Mouse (Mus musculus) mesoderm, embryonic 11.5 days (tissue): ENCODE results near the gene Uchl3.

Experiments
- DNase-seq: peaks from one replicate; pipeline ENCODE4 v3.0.0-alpha.2; 2012; ENCODE audit warnings: low read depth, low spot score

Gene Uchl3

DNA sequence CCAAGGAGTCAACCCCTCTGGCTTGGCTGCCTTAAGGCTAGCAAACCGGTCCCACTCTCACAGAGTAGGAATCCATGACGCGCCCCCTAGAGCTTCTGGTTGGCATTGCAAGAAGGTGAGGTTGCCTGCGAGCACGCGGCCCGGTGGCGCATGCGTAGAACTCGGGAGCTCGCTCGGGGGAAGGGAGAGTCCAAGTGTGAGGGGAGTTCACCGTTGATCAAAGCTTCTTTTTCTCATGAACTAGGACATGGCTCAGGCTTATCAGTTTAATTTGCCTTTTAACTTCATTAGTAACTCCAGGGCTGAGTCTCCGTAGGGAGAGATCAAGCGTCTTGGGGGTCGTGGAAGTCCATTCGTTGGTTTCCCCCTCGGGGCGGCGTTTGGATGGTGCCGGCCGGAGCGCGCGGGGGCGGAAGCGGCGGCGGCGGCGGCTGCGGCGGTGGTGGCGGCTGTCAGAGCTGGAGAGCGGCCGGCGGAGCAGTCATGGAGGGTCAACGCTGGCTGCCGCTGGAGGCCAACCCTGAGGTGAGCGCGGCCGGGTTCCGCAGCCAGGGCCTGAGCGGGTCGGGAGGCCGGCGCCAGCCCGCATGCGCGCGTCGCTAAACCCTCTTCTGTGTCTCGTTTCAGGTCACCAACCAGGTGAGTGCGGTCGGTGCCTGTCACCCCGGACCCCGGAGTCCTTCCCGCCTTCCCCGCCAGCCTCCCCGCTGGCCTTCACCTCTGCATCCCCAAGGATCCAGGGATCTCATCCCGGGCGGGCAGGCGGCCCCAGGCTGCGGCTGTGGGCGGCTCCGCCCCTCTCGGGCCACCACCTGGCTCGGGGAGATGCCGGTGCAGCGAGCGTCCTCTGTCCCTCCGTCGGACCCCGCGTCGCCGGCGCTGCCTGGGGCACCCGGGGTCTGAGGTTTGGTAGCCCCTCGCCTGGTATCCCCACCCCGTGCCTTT is at the start of gene Uchl3:
Uchl3 (plus strand) TSS at position 387 of the 945 bp plus-strand sequence.
- peak; percentile 97 for DNase-seq

DNA sequence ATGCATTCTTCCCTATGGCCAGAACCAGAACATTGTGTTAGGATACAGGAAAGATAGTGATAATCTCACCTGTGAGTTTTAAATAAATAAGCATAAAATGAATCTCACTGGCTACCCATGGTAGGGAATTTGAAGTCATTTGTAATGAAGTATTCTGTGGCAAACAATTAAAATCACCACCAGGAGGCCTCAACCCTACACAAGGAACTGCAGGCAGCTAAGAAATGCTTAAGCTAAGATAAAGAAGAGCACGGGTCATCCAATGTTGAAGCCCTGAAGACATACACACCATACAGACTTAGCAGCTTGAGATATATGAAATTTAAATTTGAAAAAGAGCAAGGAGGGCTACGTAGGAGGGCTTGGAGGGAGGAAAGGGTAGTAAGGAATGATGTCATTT is 47.9 kb upstream of the Uchl3 start:
- DNase-seq: no peak

DNA sequence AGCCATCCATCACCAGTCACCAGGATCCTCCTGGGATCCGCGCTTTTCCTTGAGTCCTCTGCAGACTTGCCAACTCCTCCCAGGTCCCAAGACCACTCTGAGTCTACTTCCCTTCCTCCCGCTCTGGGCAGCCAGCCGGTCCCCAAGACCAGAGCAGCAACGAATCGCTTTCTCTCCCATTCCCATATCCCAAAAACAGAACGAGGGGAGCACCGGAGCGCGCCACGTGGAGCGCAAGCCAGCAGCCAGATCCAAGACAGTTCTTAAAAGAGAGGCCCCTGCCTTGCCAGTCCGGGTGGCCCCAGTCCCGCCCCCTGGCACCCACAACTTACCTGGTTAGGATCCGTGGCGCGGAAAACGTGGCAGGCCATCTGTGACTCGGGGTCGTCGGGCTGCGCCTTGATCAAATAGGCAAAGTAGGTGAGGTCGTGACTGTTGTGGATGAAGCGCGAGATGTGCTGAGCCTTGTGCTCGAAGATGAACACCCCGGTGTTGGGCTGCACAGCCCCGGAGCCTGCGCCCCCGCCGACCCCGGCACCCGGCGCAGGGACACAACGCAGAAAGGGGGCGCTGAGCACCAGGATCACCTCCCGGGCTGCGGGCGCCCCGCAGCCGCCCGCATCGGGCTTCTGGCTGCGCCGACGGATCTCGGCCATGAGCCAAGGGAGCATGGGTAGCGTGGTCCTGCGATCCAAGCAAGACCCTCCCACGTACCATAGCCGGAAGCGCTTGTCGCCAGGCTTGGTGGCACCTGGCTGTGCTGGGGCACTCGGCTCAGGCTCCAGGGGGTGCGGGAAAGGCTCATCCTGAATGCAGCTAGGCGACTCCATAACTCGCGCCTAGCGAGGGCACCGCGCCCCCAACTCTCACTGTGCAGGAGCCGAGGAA is 45.9 kb upstream of the Uchl3 start:
- DNase-seq: peak; percentile 43

DNA sequence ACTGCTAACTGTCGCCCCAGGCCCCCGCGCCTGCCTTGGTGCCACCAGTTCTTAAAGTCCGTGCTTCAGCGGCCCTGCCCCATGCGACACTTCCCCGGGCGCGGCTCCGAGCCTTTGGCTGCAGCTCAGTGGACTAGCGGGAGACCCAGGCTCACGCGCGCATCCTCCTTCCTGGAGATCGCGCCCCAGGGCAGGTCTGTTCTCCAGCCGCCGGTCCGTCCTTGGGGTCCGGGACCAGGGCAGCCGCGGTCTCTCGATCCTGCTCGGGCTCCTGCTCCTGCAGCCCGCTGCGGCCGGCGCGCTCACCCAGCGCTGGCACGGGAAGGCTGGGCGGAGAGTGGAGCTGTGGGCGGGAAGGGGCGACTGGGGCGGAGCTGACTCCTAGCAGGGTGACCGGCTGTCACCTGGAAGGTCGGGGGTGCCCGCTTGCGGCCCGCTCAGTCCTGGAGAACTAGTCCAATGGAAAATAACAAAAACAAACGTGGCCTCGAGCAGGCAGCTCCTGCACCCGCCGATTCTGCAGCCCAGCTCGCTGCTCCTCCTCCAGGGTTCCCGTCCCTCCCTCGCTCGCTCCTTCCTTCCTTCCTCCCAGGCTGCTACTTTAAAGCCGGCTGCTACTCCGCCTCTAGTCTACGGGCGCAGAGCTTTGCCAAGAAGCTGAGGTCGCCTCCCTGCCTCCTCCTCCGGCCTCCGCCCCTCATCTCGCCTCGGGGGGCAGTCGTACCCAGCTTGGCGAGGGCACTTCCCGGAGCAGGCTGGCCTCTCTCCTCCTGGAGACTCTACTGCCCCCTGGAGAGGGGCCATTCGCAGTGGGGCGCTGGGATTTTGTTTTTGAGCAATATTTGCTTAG is 45.0 kb upstream of the Uchl3 start, which contains the start of gene Tbc1d4:
Tbc1d4 (minus strand) TSS at position 673 of the 850 bp plus-strand sequence.
- DNase-seq: peak; percentile 81

DNA sequence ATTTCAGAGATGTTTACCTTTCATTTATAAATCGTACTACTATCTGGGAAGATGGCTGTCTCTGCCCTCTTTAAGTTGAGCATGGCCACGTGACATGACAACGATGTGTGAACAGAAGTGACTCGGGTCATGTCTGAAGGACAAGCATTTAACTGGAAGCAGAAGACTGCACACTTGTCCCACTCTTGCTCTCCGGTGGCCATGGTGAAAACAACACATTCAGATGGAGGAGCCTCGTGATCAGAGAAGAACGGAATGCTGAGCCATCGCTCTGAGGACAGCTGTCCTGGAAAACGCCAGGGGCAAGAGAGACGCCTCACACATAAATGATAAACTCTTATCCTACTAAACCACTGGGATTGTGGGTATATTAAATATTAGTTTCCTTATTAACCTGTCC is 43.1 kb upstream of the Uchl3 start:
- no peak for DNase-seq

DNA sequence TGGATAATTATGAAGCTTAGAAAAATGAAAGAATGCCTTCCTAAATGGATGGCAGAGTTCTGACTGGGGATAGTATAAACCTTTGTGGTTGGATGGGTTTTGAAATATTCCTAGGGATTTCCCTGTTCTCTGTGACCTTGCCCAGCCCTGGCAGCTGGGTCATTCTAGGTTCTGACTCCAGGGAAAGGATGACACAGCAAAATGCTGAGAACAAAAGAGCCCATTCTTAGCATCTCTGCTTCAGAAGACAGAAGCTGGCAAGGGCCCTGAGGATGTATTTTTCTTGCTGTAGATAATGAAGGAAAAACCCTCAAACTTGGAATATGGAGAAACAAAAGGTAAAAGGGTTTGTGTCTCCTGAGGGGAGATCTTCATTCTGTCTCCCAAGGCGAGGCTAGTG is 40.6 kb upstream of the Uchl3 start:
- no peak for DNase-seq

DNA sequence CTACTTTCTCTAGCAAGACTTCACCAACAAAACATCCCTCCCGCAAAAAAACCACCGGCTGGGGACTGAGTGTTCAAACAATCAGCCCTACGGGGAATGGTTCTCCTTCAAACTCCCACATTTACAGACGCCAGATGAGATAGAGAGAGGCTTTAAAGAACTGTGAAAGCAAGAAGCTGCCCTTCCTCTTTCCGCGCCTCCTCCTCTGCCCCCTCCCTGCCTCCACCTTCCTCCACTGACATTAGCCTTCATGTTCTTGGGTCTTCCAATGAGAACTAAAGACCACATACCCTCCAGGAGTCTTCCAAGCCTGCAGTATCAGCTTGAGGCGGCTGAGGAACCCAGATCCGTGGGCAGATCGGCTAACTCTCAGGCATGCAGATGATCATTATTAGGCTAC is 37.6 kb upstream of the Uchl3 start:
- DNase-seq: no peak

DNA sequence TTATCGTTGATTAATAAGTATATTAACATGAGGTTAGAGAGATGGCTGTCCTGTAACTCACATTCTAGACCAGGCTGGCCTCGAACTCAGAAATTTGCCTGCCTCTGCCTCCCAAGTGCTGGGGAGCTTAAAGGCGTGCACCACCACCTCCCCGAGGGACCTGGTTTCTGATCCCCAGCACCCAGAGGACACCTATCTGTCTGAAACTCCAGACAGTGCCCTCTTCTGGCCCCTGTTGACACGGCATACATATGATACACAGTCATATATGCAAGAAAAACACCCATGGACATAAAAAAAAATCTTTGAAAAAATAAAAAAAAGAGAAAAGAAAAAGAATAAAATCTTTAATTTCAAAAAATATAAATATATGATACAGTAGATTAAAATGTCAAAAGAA is 36.1 kb upstream of the Uchl3 start:
- no peak for DNase-seq

DNA sequence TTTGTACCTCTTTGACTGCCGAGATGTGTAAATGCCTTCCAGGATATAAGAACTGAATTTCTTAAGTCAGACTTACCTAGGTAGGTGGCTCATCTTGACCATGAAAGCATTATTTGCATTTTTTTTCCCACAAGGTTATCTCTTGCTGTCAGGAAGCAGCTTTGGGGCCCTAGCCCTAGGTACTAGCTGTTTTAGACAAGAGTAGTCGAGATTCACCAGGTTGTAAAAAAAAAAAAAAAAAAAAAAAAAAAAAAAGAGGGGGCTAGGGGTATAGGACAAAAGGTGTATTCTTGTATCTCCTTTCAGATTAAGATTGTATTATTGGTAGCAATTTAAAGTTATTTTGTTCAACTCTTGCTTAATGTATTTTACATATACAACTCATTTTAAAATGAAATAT is 23.2 kb upstream of the Uchl3 start:
- DNase-seq: no peak

DNA sequence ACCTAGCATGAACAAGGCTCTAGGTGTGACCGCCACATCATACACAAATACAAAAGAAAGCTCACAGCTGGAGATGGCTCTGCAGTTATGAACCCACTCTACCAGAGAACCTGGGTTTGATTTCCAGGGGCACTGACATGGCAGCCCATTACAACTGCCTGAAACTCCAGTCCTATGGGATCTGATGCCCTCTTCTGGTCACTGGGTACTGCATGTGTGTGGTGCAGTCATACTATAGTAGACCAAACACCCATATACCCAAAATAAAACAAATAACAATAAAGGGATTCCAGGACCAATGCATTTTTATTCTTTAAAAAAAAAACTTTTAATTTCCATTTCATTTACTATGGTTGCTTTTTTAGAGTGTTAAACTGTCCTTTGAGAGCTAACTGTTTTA is 18.0 kb upstream of the Uchl3 start:
- DNase-seq: no peak

DNA sequence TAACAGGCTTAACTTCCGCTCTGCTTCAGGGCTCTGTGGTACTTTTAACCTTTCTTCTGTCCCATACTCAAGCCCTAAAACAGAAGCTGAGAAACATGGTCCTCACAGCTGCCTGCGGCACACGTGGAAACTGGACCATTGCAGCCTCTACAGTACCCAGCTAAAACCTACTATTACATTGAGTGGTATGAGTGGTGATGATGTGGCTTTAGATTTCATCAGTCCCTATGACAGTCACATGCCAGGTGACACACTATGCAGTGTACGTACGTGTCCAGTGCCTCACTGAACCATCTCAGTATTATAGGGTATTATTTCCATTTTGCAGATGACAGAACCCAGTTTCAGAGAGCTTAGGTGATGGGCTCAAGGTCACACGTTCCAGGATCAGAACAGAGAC is 16.4 kb upstream of the Uchl3 start:
- DNase-seq: no peak

DNA sequence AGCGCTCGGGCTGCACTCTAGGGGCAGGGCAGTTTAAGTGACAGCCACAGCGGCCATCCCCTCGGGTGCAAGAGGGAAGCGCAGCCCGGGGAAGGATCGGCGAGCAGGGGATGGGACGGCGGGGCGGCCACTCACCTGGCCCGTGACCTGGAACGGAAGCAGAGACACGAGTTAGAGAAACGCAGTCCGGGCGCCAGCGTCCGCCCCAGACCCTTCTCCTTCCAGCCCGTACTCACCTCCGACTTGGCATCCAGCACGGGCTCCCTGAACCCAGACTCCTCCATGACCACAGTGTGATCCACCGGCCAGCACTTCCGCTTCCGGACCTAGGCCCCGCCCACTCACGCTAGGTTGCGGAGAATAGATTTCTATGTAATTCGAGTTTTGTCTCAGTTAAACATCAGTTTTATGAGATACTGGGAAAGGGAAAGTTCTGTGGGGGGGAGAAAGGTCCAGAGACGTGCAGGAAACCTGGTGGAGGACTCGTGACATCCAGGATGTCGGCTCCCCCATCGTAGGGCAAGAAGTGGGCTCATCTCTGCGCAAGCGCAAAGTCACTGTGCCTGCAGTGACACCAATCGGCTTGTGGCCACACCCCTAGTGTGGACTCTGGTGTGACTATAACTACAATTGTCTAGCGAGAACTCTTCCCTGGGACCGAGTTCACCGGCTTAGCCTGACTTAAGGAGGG is 13.5 kb upstream of the Uchl3 start, which contains the start of gene Commd6:
Commd6 (minus strand) TSS at position 534 of the 691 bp plus-strand sequence.
- DNase-seq: peak; percentile 92

DNA sequence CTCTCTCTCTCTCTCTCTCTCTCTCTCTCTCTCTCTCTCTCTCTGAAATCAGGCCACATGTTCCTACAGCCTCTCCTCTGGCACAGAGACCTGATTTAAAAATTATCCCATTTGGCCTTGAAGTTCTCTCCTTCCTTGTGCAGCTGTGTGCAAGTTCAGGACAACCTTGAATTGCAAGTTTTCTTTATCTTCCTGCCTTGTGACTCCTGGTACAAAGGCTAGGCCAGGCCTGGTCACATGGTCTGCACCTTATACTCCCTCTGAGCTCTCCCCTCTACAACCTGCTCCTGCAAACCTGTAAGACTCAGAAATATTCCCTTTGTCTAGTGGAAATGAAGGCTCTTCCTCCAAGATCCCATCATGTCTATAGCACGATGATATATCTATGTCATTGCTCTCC is 8.8 kb upstream of the Uchl3 start:
- no peak for DNase-seq

DNA sequence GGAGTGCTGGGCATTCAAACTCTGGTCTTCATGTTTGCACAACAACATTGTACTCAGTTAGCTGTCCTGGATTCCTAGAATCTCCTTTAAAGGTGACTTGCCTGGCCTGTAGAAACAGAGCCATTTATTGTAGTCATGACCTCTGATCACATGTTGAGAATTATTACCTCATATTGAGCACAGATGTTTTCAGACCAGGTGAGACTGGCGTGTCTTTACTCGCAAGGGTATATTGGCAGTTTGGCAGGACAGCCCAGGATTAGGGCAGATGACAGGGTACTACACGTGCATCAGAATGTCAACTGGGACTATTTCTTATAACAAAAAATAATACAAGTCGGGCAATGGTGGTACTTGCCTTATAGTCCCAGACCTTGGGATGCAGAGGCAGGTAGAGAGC is 3.2 kb upstream of the Uchl3 start:
- DNase-seq: no peak

DNA sequence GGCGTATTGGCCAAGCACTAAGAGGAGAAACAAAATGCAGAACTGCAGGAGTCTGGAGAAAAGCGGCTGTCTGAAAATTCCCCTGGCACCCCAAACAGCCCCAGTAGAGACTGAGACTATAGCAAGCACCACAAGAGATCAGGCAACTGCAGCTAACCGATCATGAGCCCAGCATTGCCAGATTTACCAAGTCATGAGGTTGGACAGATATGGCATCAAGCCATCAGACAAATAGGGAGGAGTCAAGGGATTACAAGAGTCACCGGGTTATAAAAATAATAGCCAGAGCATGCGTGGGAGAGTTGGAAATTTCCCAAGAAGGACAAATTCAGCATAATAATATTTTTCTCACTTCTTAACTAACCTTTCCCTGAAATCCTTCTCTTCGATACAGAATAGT is 1.2 kb upstream of the Uchl3 start:
- no peak for DNase-seq

DNA sequence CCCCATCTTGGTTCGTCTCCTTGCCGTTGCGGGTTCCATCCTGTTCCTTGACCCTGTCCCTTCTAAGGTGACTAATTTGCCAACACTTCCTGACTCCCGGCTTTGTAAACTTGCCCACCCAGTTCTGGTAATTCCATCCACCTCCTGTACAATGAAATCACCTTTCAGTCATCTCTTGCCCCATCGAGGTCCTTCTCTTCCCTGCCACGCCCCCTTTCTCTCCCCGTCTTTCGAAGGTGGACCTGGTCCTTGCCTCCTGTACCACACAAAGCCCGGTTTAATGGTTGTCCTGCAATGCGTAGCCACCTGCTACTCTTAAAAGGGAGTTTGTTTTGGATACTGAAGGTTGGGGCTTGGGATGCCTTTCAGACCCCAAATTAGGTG is 751 bp downstream of the Uchl3 start:
- DNase-seq: peak; percentile 8

DNA sequence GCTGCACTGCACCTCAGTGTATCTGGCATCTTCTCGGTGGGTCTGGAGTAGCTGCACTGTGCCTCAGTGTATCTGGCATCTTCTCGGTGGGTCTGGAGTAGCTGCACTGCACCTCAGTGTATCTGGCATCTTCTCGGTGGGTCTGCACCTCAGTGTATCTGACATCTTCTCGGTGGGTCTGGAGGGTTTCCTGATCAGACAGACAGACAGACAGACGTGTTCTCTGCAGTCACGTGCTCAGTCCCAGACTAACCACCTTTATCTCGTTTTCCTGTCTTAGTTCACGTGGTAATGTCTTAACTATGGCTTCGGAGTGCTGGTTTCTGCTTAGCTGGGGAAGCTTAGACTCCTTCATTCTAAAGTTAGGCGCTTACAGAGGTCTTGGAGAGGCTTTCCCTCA is 2.5 kb downstream of the Uchl3 start:
- no peak for DNase-seq

DNA sequence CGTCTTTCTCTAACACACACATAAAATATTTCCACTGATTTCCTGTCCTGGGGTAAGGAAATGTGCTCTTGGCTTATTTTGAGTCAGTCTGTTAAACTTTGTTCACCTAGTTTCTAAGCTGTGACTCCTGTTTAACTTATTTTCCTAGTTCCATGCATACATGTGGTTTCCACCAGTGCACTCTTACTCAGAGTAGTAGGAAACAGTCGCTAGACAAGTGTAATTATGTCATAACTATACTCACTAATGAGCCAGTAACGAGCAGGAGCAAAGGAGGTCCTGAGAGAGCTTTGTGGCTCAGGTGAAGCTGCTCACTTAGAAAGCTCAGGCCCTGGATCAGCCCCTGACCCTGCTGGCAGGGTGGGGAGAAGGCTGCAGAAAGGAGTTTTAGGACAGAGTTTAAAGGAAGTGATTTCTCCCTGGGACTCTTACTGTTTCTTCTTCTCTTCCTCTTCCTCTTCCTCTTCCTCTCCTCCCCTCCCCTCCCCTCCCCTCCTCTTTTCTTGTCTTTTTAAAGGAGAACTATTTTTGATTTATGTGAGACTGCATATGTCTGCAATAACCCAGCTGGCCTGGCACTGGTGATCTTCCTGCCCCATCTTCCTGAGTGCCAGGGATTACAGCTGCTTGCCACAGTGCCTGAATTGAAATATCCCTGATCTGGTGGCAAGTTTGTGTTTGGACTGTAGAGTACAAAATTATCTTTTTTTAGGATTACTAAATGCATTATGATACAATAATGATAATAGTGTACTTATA is 8.1 kb downstream of the Uchl3 start:
- DNase-seq: no peak

DNA sequence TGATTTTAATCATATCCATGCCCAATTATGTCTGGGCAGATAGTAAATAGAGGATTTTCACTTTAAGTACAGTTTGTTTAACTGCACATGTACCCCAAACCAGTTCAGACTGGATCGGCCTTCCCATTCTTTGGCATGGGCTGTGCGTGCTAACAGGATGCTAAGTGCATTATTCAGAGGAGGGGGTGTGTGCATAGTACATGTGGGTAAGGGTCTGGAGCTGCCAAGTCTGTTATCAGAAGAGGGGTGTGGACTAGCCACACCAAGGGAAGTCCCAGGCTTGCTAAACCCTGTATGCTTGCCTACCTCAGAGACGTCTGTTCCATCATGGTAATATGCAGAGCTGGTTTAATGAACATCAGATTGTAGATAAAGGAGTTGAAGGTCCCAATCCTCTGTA is 10.5 kb downstream of the Uchl3 start:
- DNase-seq: no peak

DNA sequence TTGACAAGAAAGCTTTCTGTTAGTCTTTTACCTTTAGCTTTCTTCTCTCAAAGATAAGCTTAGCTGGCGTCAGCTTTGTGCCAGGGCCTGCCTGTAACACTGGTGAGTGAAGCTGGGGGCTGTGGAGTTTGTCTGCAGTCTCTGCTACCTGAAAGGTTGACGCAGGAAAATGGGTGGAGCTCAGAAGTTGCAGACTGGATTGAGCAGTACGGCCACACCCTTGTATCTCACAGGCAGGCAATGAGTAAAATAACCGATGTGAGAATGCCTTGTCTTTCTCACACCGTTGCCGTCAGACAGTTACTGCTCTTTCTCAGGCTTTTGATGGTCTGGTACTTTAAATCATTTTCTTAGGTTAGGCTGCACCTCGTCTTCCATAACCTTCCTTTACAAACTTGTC is 12.3 kb downstream of the Uchl3 start:
- DNase-seq: no peak
